Comparison of ENCODE assay signal across 11 mouse cellular contexts in the genomic region with DNA sequence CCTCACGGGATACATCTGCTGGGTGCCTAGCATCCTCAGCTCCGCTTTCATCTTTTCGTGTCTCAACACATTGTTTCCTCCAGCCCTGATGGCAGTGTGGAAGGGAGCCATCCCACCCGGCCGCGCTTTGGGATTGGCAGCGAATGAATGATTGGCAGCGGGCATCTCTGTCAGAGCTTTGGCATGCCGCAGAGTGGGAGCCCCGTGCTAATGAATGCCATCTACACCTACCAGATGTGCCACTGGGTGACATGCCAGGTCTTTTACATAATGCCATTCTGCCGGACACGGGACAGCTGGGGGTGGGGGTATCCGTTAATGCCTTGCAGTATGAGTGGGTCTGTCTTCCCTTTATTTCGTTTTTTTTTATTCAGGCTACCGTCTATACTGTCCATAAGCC. TPM values are rescaled to one million over a fixed set of nuclear protein-coding genes. Genes with fewer than 3 reads are reported as not detected.
DNase-seq lines count a peak whose midpoint lies in the region; ATAC-seq and TF ChIP-seq lines count a peak whose summit lies in the region.
"Had no signal": no experiment of that assay in that cellular context is flagged by ENCODE, and none has a peak within 500 bp of the region (broad histone marks: within the 10 kb centered on the region; RNA-seq: fewer than 3 reads in every experiment).

No protein-coding gene starts in this region.

- no peak for DNase-seq in heart, adult 2 months
- DNase-seq in right cerebral cortex, postnatal 4 days, result peak; percentile 51
- no peak for DNase-seq in right cerebral cortex, postnatal 36 days (ENCODE audit: low spot score in 2 of 2)
- no peak for DNase-seq in limb, embryonic 10.5 days (ENCODE audit: low spot score)
- DNase-seq in urinary bladder, postnatal 10 days (ENCODE audit: low spot score), result no peak
- DNase-seq in stomach, postnatal 0 days (ENCODE audit: low spot score), result no peak
- DNase-seq: adrenal gland, postnatal 10 days had no signal

- H3K9me3 ChIP-seq in heart, embryonic 11.5 days (replicated peaks; ENCODE audit: control insufficient read depth, low read length), result no peaks in the 10 kb centered on the region
- no peaks in the 10 kb centered on the region for H3K9me3 ChIP-seq in limb, embryonic 10.5 days (replicated peaks)
- H3K9me3 ChIP-seq in stomach, postnatal 0 days (ENCODE audit: control insufficient read depth, low read length), result no peaks in the 10 kb centered on the region
- no peaks in the 10 kb centered on the region for H3K9me3 ChIP-seq in kidney, embryonic 14.5 days (ENCODE audit: control insufficient read depth, low read length)
- H3K9me3 ChIP-seq: liver, embryonic 15.5 days had no signal

- no peak for TF ChIP-seq EP300 in heart, adult 2 months (IDR thresholded peaks at IDR 0.05; ENCODE audit: insufficient read depth, low read depth, low read length)
- no peak for TF ChIP-seq EP300 in stomach, postnatal 0 days (optimal IDR thresholded peaks at IDR 0.05)

- no peak for ATAC-seq in heart, embryonic 11.5 days (replicated peaks; ENCODE audit: insufficient number of reproducible peaks, low FRiP score, low TSS enrichment)
- no peak for ATAC-seq in stomach, postnatal 0 days (ENCODE audit: low FRiP score, low TSS enrichment)
- no peak for ATAC-seq in kidney, embryonic 14.5 days (ENCODE audit: low FRiP score, low TSS enrichment)

- peak overlapping the region; percentile 58; the same call in 1 of the 2 replicates for H3K4me3 ChIP-seq in heart, embryonic 11.5 days (ENCODE audit: low read depth, low read length)
- no peak overlapping the region for H3K4me3 ChIP-seq in heart, adult 2 months
- H3K4me3 ChIP-seq in limb, embryonic 10.5 days, result 0 out of 2 replicates have a peak overlapping the region, but pooled peaks have one; percentile 60
- H3K4me3 ChIP-seq in stomach, postnatal 0 days (ENCODE audit: low read depth, low read length), result no peak overlapping the region
- H3K4me3 ChIP-seq in kidney, embryonic 14.5 days (ENCODE audit: low read length), result no peak overlapping the region
- H3K4me3 ChIP-seq: liver, embryonic 15.5 days had no signal

- no peak overlapping the region for H3K27ac ChIP-seq in heart, embryonic 11.5 days (ENCODE audit: low read depth, low read length)
- H3K27ac ChIP-seq in heart, adult 2 months, result no peak overlapping the region
- no peak overlapping the region for H3K27ac ChIP-seq in limb, embryonic 10.5 days
- no peak overlapping the region for H3K27ac ChIP-seq in stomach, postnatal 0 days (replicated peaks)
- H3K27ac ChIP-seq in kidney, embryonic 14.5 days (ENCODE audit: low read depth, low read length), result no peak overlapping the region
- H3K27ac ChIP-seq: layer of hippocampus, adult 2 months; liver, embryonic 15.5 days had no signal

- H3K4me1 ChIP-seq in heart, embryonic 11.5 days (ENCODE audit: control insufficient read depth, insufficient read depth, low read length), result peaks cover 9% of the 10 kb centered on the region; the same call in 1 of the 2 replicates
- H3K4me1 ChIP-seq in heart, adult 2 months (ENCODE audit: control insufficient read depth, insufficient read depth, low read length), result no peaks in the 10 kb centered on the region; the same call in 1 of the 2 replicates
- H3K4me1 ChIP-seq in limb, embryonic 10.5 days, result peaks cover 41% of the 10 kb centered on the region
- 0 out of 2 replicates have a peak, but pooled peaks cover 4% of the 10 kb centered on the region for H3K4me1 ChIP-seq in stomach, postnatal 0 days (replicated peaks; ENCODE audit: control insufficient read depth, insufficient read depth)
- H3K4me1 ChIP-seq in kidney, embryonic 14.5 days (ENCODE audit: control insufficient read depth, insufficient read depth, low read length), result peaks cover 11% of the 10 kb centered on the region; the same call in 1 of the 2 replicates
- H3K4me1 ChIP-seq: liver, embryonic 15.5 days had no signal

- WGBS in heart, embryonic 11.5 days (ENCODE audit: insufficient replicate concordance), result 2% methylated on average over 15 of the region's 15 CpGs
- 18% methylated on average over 15 of the region's 15 CpGs for WGBS in heart, adult 2 months
- under 1% methylated on average over 15 of the region's 15 CpGs for WGBS in limb, embryonic 10.5 days
- 23% methylated on average over 15 of the region's 15 CpGs for WGBS in stomach, postnatal 0 days
- WGBS in kidney, embryonic 14.5 days, result under 1% methylated on average over 15 of the region's 15 CpGs

- peaks cover 52% of the 10 kb centered on the region for H3K27me3 ChIP-seq in heart, embryonic 11.5 days (ENCODE audit: control insufficient read depth, insufficient read depth, low read length)
- peaks cover 16% of the 10 kb centered on the region for H3K27me3 ChIP-seq in heart, adult 2 months (ENCODE audit: control insufficient read depth, insufficient read depth, low read length)
- H3K27me3 ChIP-seq in limb, embryonic 10.5 days (ENCODE audit: low read depth, poor library complexity, severe bottlenecking), result peaks cover 69% of the 10 kb centered on the region
- peaks cover 4% of the 10 kb centered on the region; the same call in 1 of the 2 replicates for H3K27me3 ChIP-seq in stomach, postnatal 0 days (ENCODE audit: control insufficient read depth, insufficient read depth, low read length)
- H3K27me3 ChIP-seq in kidney, embryonic 14.5 days (ENCODE audit: control insufficient read depth, insufficient read depth, low read length), result peaks cover 58% of the 10 kb centered on the region

- H3K79me2 ChIP-seq in heart, adult 2 months (replicated peaks; ENCODE audit: control insufficient read depth, insufficient read depth, low read length), result no peaks in the 10 kb centered on the region

- no peak for TF ChIP-seq POLR2A in heart, adult 2 months (IDR thresholded peaks at IDR 0.05; ENCODE audit: insufficient read depth, low read depth, low read length)

- H3K4me2 ChIP-seq in heart, embryonic 11.5 days, result peak overlapping the region; percentile 91
- no peak overlapping the region for H3K4me2 ChIP-seq in stomach, postnatal 0 days (replicated peaks; ENCODE audit: low read depth)
- H3K4me2 ChIP-seq in kidney, embryonic 14.5 days (replicated peaks; ENCODE audit: low read depth, low read length), result no peak overlapping the region; the same call in 1 of the 2 replicates
- H3K4me2 ChIP-seq: liver, embryonic 15.5 days had no signal

- H3K9ac ChIP-seq in heart, embryonic 11.5 days (ENCODE audit: low read depth, low read length), result no peak overlapping the region
- H3K9ac ChIP-seq in heart, adult 2 months (ENCODE audit: low read depth, low read length), result no peak overlapping the region
- H3K9ac ChIP-seq in stomach, postnatal 0 days (ENCODE audit: low read length), result no peak overlapping the region
- H3K9ac ChIP-seq in kidney, embryonic 14.5 days (ENCODE audit: low read depth, low read length), result no peak overlapping the region
- H3K9ac ChIP-seq: liver, embryonic 15.5 days had no signal

- intact Hi-C loops in heart, adult 2 months (cut with DNase I), result loop anchor here (5.0 kb wide), 1 partner anchor 134 kb away; the partner anchor contains the start of gene Antxr2

- no peaks in the 10 kb centered on the region for H3K36me3 ChIP-seq in heart, embryonic 11.5 days (ENCODE audit: control insufficient read depth, insufficient read depth, low read length)
- no peaks in the 10 kb centered on the region for H3K36me3 ChIP-seq in heart, adult 2 months (ENCODE audit: control insufficient read depth, insufficient read depth, low read length)
- H3K36me3 ChIP-seq in limb, embryonic 10.5 days, result no peaks in the 10 kb centered on the region
- no peaks in the 10 kb centered on the region for H3K36me3 ChIP-seq in stomach, postnatal 0 days (ENCODE audit: control insufficient read depth, insufficient read depth, low read length)
- no peaks in the 10 kb centered on the region for H3K36me3 ChIP-seq in kidney, embryonic 14.5 days (ENCODE audit: control insufficient read depth, insufficient read depth, low read length)
- H3K36me3 ChIP-seq: liver, embryonic 15.5 days had no signal

- TF ChIP-seq CTCF in heart, adult 2 months (IDR thresholded peaks at IDR 0.05), result no peak
- no peak for TF ChIP-seq CTCF in stomach, postnatal 0 days (IDR thresholded peaks at IDR 0.05; ENCODE audit: low read depth)

RNA-seq across cellular contexts. Expression of gene Prdm8, which starts 0.9 kb away (rescaled TPM):
- not detected in 2 replicates for polyA plus RNA-seq in heart, embryonic 11.5 days (2014; fragmentation: Nextera tagmentation; extraction: Ambion mirVana)
- total RNA-seq in heart, adult 2 months (2021), result under 1 TPM; 0.18 to 0.29 TPM
- 0.09 and 0.10 TPM in 2 replicates for polyA plus RNA-seq in heart, adult 2 months (2012; rRNA removed)
- 0.08 TPM in 1 of 2 replicates, not detected in the other for polyA plus RNA-seq in limb, embryonic 10.5 days (2016; fragmentation: Nextera tagmentation; extraction: Ambion mirVana)
- polyA plus RNA-seq in stomach, postnatal 0 days (2015; fragmentation: Nextera tagmentation; extraction: Ambion mirVana), result 0.06 and 0.07 TPM in 2 replicates
- polyA plus RNA-seq in kidney, embryonic 14.5 days (2014; fragmentation: Nextera tagmentation; extraction: Ambion mirVana), result not detected in 2 replicates
- polyA plus RNA-seq: liver, embryonic 15.5 days had no signal

Comparison
In these comparisons a context has a peak if more than half of its experiments do, and no peak if none do; other contexts are left out.
1. H3K4me3 ChIP-seq: peak in heart, embryonic 11.5 days (single experiment) and limb, embryonic 10.5 days (single experiment); none in heart, adult 2 months (single experiment), stomach, postnatal 0 days (single experiment) and kidney, embryonic 14.5 days (single experiment).